Mouse (Mus musculus) embryonic fibroblast, embryonic 13.5 days (primary cell): ENCODE measurements around the gene Cux1.

Experiments used
- CTCF ChIP-seq: IDR thresholded peaks from 2 replicates; pipeline ENCODE4 v1.5.1; 2011; ENCODE audit warnings: mild to moderate bottlenecking, control low read depth, low read length, moderate library complexity, borderline replicate concordance; ENCODE audit not compliant: insufficient read depth
- POLR2A ChIP-seq: IDR thresholded peaks from 2 replicates; pipeline ENCODE4 v1.6.1; 2011; ENCODE audit warnings: low read depth, mild to moderate bottlenecking, control low read depth, low read length, moderate library complexity

- TF ChIP-seq CTCF, result no peak
- TF ChIP-seq POLR2A, result no peak
Observed at GRCm38 (mm10) chr5:136510609-136511008, 56.7 kb downstream of the Cux1 start.
